Mouse (Mus musculus): ENCODE results near the gene L1td1.

L1td1 gene

GRCm38 (mm10) chr4:98739753-98740152, 13.2 kb downstream of the L1td1 start:
- peak in 1 of 2 experiments; percentile 28 for DNase-seq (ENCODE audit: low spot score in 2 of 2)

DNA sequence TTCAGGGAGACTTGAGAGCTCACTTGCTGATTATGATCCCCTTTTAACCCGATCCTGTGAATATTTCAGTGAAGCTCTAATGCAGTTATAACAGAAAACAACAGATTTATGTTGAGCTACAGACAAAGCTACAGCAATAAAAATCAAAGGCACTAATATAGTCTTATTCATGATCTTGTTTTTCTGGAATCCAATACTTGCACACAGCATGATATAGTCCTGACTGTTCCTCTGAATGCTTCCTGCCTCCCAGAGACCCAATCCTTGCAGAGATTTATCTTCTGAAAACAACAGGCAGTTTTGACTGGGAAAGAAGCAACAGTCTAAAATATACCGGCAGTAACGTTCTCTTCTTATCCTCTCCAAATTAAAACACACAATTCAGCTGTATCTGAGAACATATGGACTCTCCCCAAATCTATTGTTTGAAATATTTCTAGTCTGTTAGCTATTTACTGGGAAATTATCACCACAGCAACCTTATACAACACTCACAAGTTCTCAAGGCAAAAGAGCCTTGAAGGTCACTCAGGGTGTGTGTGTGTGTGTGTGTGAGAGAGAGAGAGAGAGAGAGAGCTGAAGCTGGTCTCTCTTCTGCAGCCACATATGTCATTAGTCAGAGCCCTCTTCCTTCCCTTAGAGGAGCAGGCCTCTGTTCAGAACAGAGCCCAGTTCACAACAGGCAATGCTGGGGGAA, 16.8 kb downstream of the L1td1 start:
- no peak for DNase-seq (ENCODE audit: low spot score in 2 of 2)

GRCm38 (mm10) chr4:98743906-98744210, 17.3 kb downstream of the L1td1 start:
- no peak for DNase-seq (ENCODE audit: low spot score in 2 of 2)

DNA sequence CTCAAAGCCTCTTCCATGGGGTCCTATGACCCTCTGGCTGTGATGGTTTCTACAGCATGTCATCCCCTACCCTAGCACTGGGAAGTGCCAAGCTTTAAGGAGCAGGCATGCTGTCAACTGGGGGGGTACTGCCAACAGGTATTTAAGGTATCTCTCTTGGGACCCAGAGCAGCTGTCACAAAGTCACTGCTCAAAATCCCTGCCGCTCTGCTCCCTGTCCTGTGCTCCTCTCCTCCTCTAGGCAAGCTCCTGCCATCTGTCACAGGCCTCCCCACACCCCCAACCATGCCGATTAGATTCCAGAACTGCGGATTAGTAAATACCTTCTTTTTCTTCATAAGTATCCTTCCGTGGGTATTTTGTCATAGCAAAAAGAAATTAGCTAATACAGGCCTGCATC, 27.9 kb downstream of the L1td1 start:
- DNase-seq (ENCODE audit: low spot score in 2 of 2), result no peak

DNA sequence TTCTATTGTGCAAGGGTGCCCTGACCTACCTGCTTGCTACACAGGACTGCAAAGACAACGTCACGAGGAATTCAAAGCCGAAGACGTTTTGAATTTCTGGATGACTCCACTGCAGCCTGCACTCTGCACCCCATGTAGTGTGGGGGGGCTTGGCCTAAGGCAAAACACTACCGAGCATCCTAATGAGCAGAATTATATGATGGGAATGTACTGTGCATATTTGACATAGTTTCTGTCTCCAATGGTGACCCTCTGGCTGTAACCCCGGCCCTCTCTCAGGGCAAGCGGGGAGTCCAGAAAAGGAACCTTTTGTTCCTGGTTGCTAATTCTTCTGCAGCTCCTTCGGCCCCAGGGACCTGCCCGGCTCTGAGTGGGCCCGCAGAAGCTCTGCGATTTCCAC, 29.6 kb downstream of the L1td1 start:
- DNase-seq (ENCODE audit: low spot score in 2 of 2), result no peak

DNA sequence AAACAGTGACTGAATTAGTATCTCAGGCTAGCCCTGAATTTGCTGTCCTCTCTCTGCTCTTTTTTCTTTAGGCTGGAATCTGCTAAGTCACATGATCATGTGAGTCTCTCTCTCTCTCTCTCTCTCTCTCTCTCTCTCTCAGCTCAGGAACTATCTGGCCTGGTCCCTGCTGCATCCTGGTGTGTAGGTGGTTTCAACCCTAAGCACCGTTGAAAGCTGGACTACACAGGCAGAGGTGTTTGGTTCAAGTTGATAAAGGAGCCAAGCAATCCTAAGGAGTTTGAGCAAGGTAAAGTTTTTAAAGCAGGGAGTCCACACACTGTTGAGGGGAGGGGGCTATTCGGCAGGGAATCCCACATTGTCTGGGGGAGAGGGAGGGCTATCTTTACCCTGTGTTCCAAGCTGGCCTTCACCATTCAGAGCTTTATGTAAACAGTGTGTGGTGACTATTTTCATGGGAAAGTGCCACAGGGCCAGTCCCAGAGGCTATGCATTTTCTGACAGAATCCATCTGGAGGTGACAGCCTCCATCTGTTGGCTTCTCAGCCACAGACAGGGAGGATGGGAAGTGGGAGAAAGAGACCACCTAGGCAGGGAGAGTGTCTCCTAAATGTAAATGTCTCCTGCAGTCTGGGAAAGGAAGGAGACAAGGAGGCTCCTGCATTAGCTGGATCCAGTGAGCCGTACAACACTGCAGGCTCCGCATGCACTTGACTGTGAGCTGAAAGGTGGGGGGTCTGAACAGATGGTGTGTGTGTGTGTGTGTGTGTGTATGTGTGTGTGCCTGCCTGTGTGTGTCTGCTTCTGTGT, 31.7 kb downstream of the L1td1 start:
- peak in 1 of 2 experiments; percentile 17 for DNase-seq (ENCODE audit: low spot score in 2 of 2)

- DNase-seq (ENCODE audit: low spot score in 2 of 2), result peak in 1 of 2 experiments; percentile 17
Observed at GRCm38 (mm10) chr4:98758872-98759518, 32.5 kb downstream of the L1td1 start.

DNA sequence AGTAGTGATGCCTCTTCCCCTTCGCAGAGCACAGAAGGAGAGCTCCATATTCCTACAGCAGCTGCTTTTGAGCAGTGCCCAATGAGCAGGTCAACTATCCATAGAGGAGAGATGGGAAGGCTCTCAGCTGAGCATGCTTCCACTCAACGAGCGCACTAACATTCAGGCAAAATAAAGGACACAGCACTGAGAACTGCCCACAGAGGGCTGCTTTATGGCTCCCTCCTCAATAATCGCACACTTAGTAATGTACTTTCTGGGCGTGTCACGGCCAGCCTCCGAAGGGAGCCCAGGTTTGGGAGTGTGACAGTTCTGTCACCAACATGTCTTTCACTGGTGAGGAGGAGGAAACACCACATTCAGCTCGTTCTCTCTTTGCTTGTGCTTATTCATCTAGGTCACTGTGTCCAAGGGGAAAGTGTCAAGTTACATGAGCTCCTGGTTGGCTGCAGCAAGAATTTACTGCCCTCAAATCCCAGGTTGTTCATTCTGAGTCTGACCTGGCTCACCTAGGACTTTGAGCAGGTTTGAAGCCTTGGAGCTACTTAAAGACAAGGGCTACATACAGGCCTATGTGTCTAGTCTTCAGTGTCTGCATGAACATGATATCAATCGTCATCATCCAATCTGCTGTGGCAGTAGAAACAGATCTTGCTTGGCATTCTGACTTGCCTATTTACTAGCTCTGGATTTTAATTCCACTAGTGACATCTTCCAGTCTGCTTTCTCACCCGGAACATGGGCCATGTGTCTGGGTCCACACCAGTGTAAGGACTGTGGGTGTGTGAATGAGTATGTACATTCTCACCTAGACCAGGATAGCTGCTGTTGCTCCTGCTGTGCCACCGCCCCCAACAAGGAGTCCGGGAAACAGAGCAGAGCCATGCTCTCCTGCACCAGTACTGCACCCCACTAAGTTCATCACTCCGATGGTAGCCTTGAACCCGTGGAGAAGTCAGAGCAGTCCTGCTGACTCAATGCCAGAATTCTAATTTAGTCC, 40.9 kb downstream of the L1td1 start:
- DNase-seq (ENCODE audit: low spot score in 2 of 2), result no peak

GRCm38 (mm10) chr4:98773785-98774184, 47.3 kb downstream of the L1td1 start:
- no peak for DNase-seq (ENCODE audit: low spot score in 2 of 2)

- no peak for DNase-seq (ENCODE audit: low spot score in 2 of 2)
Observed at GRCm38 (mm10) chr4:98776721-98777427, 50.3 kb downstream of the L1td1 start.

- DNase-seq (ENCODE audit: low spot score in 2 of 2), result no peak
Observed at GRCm38 (mm10) chr4:98777464-98777863, 50.9 kb downstream of the L1td1 start.

DNA sequence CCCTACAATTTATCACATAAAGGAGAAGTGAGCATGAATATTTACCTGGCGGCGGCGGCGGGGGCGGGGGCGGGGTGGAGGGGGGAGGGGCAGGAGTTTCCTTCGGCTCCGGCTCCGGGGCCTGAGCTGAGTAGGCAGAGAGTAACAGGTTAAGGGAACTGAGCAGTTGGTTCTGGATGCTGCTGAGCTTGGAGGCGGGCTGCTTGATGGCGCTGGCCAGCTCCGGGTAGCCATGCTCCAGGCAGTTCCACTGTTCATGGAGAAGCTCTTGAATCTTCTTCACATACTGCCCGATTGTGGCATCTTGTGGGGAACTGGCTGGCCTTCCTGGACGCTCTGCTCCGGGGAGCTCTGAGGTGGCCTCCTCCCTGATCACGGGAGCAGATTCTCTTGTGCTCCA, 51.7 kb downstream of the L1td1 start:
- no peak for DNase-seq (ENCODE audit: low spot score in 2 of 2)

DNA sequence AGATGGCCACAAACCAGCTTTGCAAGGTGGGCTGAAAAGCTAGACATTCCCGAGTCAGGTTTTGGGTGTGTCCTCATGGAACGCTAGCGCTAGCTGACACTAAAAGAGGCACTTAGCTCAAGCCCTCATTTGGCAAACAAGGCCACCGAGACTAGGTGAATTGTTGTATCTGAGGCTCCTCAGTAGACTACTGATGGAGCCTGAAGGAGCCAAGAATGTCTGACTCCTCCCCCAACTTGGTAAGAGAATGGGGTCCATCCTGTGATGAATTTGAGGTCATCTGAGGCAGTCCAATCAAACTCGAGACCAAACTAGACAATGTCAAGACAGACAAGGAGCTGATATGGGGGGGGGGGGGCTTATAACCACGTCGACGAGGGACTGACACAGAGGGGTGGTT, 59.3 kb downstream of the L1td1 start:
- no peak for DNase-seq (ENCODE audit: low spot score in 2 of 2)

- DNase-seq (ENCODE audit: low spot score in 2 of 2), result no peak
Observed at GRCm38 (mm10) chr4:98786281-98786680, 59.7 kb downstream of the L1td1 start.
